Mouse (Mus musculus): ENCODE data around the gene Mamdc2. TPM values are rescaled to one million over a fixed set of nuclear protein-coding genes. Genes with fewer than 3 reads are reported as not detected.
"Not testable (repeated sequence)": the region's sequence is repeated elsewhere in the genome, so short reads cannot be mapped to it uniquely, and the experiment has no call there.

Gene Mamdc2
- polyA plus RNA-seq, 1 experiment from 2014 or later, result 1.5 TPM

GRCm38 (mm10) chr19:23485940-23486600, 37.8 kb upstream of the Mamdc2 start:
- Histone ChIP-seq H3K27ac (ENCODE audit: low read depth, low read length) (no peak overlapping the region), H3K27me3 (ENCODE audit: control insufficient read depth, insufficient read depth, low read length) (no peaks in the 10 kb centered on the region), H3K9me3 (ENCODE audit: control insufficient read depth, low read length) (no peaks in the 10 kb centered on the region), H3K9ac (ENCODE audit: low read depth, low read length) (no peak overlapping the region), H3K4me3 (ENCODE audit: low read depth, low read length) (no peak overlapping the region), H3K36me3 (ENCODE audit: control insufficient read depth, insufficient read depth, low read length) (no peaks in the 10 kb centered on the region), H3K4me2 (replicated peaks; ENCODE audit: low read depth, low read length) (no peak overlapping the region), H3K4me1 (replicated peaks; ENCODE audit: control insufficient read depth, insufficient read depth, low read length) (no peaks in the 10 kb centered on the region)
- 91% methylated on average over 7 of the region's 7 CpGs for WGBS
- ATAC-seq (ENCODE audit: low FRiP score) (no peak), DNase-seq (ENCODE audit: low spot score) (no peak)

- not testable (repeated sequence) for ATAC-seq (ENCODE audit: low FRiP score)
- WGBS, result 90% methylated on average over 2 of the region's 2 CpGs
Observed at GRCm38 (mm10) chr19:23482571-23482970, 34.3 kb upstream of the Mamdc2 start.

GRCm38 (mm10) chr19:23479597-23479967, 31.3 kb upstream of the Mamdc2 start:
- H3K9ac ChIP-seq (ENCODE audit: low read depth, low read length), result no peak overlapping the region
- H3K4me1 ChIP-seq (replicated peaks; ENCODE audit: control insufficient read depth, insufficient read depth, low read length), result no peaks in the 10 kb centered on the region
- H3K27ac ChIP-seq (ENCODE audit: low read depth, low read length), result no peak overlapping the region
- no peak overlapping the region for H3K4me3 ChIP-seq (ENCODE audit: low read depth, low read length)
- H3K36me3 ChIP-seq (ENCODE audit: control insufficient read depth, insufficient read depth, low read length), result no peaks in the 10 kb centered on the region
- no peaks in the 10 kb centered on the region for H3K9me3 ChIP-seq (ENCODE audit: control insufficient read depth, low read length)
- H3K4me2 ChIP-seq (replicated peaks; ENCODE audit: low read depth, low read length), result no peak overlapping the region
- ATAC-seq (ENCODE audit: low FRiP score) (no peak), DNase-seq (ENCODE audit: low spot score) (no peak)
- H3K27me3 ChIP-seq (ENCODE audit: control insufficient read depth, insufficient read depth, low read length), result no peaks in the 10 kb centered on the region

More at GRCm38 (mm10) chr19:23482571-23482970, 34.3 kb upstream of the Mamdc2 start:
- H3K4me2 ChIP-seq (replicated peaks; ENCODE audit: low read depth, low read length); H3K9ac ChIP-seq (ENCODE audit: low read depth, low read length); H3K4me3 ChIP-seq (ENCODE audit: low read depth, low read length); H3K4me1 ChIP-seq (replicated peaks; ENCODE audit: control insufficient read depth, insufficient read depth, low read length); DNase-seq (ENCODE audit: low spot score); H3K36me3 ChIP-seq (ENCODE audit: control insufficient read depth, insufficient read depth, low read length); H3K27ac ChIP-seq (ENCODE audit: low read depth, low read length); H3K27me3 ChIP-seq (ENCODE audit: control insufficient read depth, insufficient read depth, low read length); H3K9me3 ChIP-seq (ENCODE audit: control insufficient read depth, low read length): not testable (repeated sequence)

GRCm38 (mm10) chr19:23478895-23479596, 30.8 kb upstream of the Mamdc2 start:
- Histone ChIP-seq H3K4me2 (replicated peaks; ENCODE audit: low read depth, low read length) (no peak overlapping the region), H3K27ac (ENCODE audit: low read depth, low read length) (no peak overlapping the region), H3K4me1 (replicated peaks; ENCODE audit: control insufficient read depth, insufficient read depth, low read length) (no peaks in the 10 kb centered on the region), H3K9me3 (ENCODE audit: control insufficient read depth, low read length) (no peaks in the 10 kb centered on the region), H3K9ac (ENCODE audit: low read depth, low read length) (no peak overlapping the region), H3K27me3 (ENCODE audit: control insufficient read depth, insufficient read depth, low read length) (no peaks in the 10 kb centered on the region), H3K36me3 (ENCODE audit: control insufficient read depth, insufficient read depth, low read length) (no peaks in the 10 kb centered on the region), H3K4me3 (ENCODE audit: low read depth, low read length) (no peak overlapping the region)
- DNase-seq (ENCODE audit: low spot score) (peak; percentile 68), ATAC-seq (ENCODE audit: low FRiP score) (no peak)
- 17% methylated on average over 10 of the region's 10 CpGs for WGBS

GRCm38 (mm10) chr19:23477826-23478225, 29.6 kb upstream of the Mamdc2 start:
- WGBS, result 86% methylated on average over 6 of the region's 6 CpGs

GRCm38 (mm10) chr19:23467866-23468265, 19.6 kb upstream of the Mamdc2 start:
- DNase-seq (ENCODE audit: low spot score) (no peak), ATAC-seq (ENCODE audit: low FRiP score) (no peak)
- Histone ChIP-seq H3K27me3 (ENCODE audit: control insufficient read depth, insufficient read depth, low read length) (no peaks in the 10 kb centered on the region), H3K4me1 (replicated peaks; ENCODE audit: control insufficient read depth, insufficient read depth, low read length) (no peaks in the 10 kb centered on the region), H3K9ac (ENCODE audit: low read depth, low read length) (no peak overlapping the region), H3K4me3 (ENCODE audit: low read depth, low read length) (no peak overlapping the region), H3K27ac (ENCODE audit: low read depth, low read length) (no peak overlapping the region), H3K9me3 (ENCODE audit: control insufficient read depth, low read length) (no peaks in the 10 kb centered on the region), H3K36me3 (ENCODE audit: control insufficient read depth, insufficient read depth, low read length) (no peaks in the 10 kb centered on the region), H3K4me2 (replicated peaks; ENCODE audit: low read depth, low read length) (no peak overlapping the region)
- 17% methylated on average over 1 of the region's 1 CpGs for WGBS

More at GRCm38 (mm10) chr19:23477826-23478225, 29.6 kb upstream of the Mamdc2 start:
- no peak overlapping the region for H3K9ac ChIP-seq (ENCODE audit: low read depth, low read length)
- no peaks in the 10 kb centered on the region for H3K4me1 ChIP-seq (replicated peaks; ENCODE audit: control insufficient read depth, insufficient read depth, low read length)
- ATAC-seq (ENCODE audit: low FRiP score) (no peak), DNase-seq (ENCODE audit: low spot score) (no peak)
- H3K27ac ChIP-seq (ENCODE audit: low read depth, low read length), result no peak overlapping the region
- H3K4me2 ChIP-seq (replicated peaks; ENCODE audit: low read depth, low read length), result no peak overlapping the region
- H3K36me3 ChIP-seq (ENCODE audit: control insufficient read depth, insufficient read depth, low read length), result no peaks in the 10 kb centered on the region
- no peaks in the 10 kb centered on the region for H3K27me3 ChIP-seq (ENCODE audit: control insufficient read depth, insufficient read depth, low read length)
- no peaks in the 10 kb centered on the region for H3K9me3 ChIP-seq (ENCODE audit: control insufficient read depth, low read length)
- H3K4me3 ChIP-seq (ENCODE audit: low read depth, low read length), result no peak overlapping the region

GRCm38 (mm10) chr19:23467011-23467410, 18.8 kb upstream of the Mamdc2 start:
- Histone ChIP-seq H3K36me3 (ENCODE audit: control insufficient read depth, insufficient read depth, low read length) (no peaks in the 10 kb centered on the region), H3K27me3 (ENCODE audit: control insufficient read depth, insufficient read depth, low read length) (no peaks in the 10 kb centered on the region), H3K4me1 (replicated peaks; ENCODE audit: control insufficient read depth, insufficient read depth, low read length) (no peaks in the 10 kb centered on the region), H3K4me3 (ENCODE audit: low read depth, low read length) (no peak overlapping the region), H3K9me3 (ENCODE audit: control insufficient read depth, low read length) (no peaks in the 10 kb centered on the region), H3K27ac (ENCODE audit: low read depth, low read length) (no peak overlapping the region), H3K4me2 (replicated peaks; ENCODE audit: low read depth, low read length) (no peak overlapping the region), H3K9ac (ENCODE audit: low read depth, low read length) (no peak overlapping the region)
- DNase-seq (ENCODE audit: low spot score), result no peak
- WGBS, result 76% methylated on average over 2 of the region's 2 CpGs
- no peak for ATAC-seq (ENCODE audit: low FRiP score)

GRCm38 (mm10) chr19:23457492-23457891, 9.2 kb upstream of the Mamdc2 start:
- no peak overlapping the region for H3K27ac ChIP-seq (ENCODE audit: low read depth, low read length)
- H3K4me3 ChIP-seq (ENCODE audit: low read depth, low read length), result no peak overlapping the region
- no peaks in the 10 kb centered on the region for H3K27me3 ChIP-seq (ENCODE audit: control insufficient read depth, insufficient read depth, low read length)
- no peak overlapping the region for H3K9ac ChIP-seq (ENCODE audit: low read depth, low read length)
- no peak overlapping the region for H3K4me2 ChIP-seq (replicated peaks; ENCODE audit: low read depth, low read length)
- WGBS, result 36% methylated on average over 4 of the region's 4 CpGs
- ATAC-seq (ENCODE audit: low FRiP score) (no peak), DNase-seq (ENCODE audit: low spot score) (no peak)
- no peaks in the 10 kb centered on the region for H3K36me3 ChIP-seq (ENCODE audit: control insufficient read depth, insufficient read depth, low read length)
- no peaks in the 10 kb centered on the region for H3K4me1 ChIP-seq (replicated peaks; ENCODE audit: control insufficient read depth, insufficient read depth, low read length)
- H3K9me3 ChIP-seq (ENCODE audit: control insufficient read depth, low read length), result no peaks in the 10 kb centered on the region

GRCm38 (mm10) chr19:23451361-23451760, 3.1 kb upstream of the Mamdc2 start:
- Histone ChIP-seq H3K36me3 (ENCODE audit: control insufficient read depth, insufficient read depth, low read length) (no peaks in the 10 kb centered on the region), H3K4me3 (ENCODE audit: low read depth, low read length) (no peak overlapping the region), H3K27ac (ENCODE audit: low read depth, low read length) (no peak overlapping the region), H3K4me2 (replicated peaks; ENCODE audit: low read depth, low read length) (no peak overlapping the region), H3K27me3 (ENCODE audit: control insufficient read depth, insufficient read depth, low read length) (no peaks in the 10 kb centered on the region), H3K9me3 (ENCODE audit: control insufficient read depth, low read length) (no peaks in the 10 kb centered on the region), H3K9ac (ENCODE audit: low read depth, low read length) (no peak overlapping the region), H3K4me1 (replicated peaks; ENCODE audit: control insufficient read depth, insufficient read depth, low read length) (no peaks in the 10 kb centered on the region)
- ATAC-seq (ENCODE audit: low FRiP score) (no peak), DNase-seq (ENCODE audit: low spot score) (no peak)
- WGBS, result 75% methylated on average over 4 of the region's 4 CpGs

All from hindbrain, embryonic 11.5 days (tissue).